ENCODE assay signal across 8 mouse cellular contexts in the genomic region with DNA sequence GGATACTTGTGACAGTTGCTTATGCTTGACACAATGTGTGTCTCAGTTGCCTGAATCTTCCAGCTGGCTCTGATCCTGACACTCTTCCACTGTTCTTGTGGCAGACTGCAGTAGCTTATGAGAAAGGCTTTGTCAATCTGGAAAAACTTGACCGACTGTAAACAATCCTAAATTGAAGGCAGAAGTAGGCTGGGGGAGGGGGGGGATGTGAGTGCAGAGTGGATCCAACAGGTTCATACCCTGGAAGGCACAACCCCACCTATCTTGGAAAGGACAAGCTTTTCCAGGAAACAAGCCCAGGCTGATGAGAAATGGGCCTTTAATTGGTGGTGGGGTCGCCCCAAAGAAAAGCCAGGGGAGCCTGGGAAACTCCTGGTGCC. TPM values are rescaled to one million over a fixed set of nuclear protein-coding genes. Genes with fewer than 3 reads are reported as not detected.
DNase-seq lines count a peak whose midpoint lies in the region; ATAC-seq lines count a peak whose summit lies in the region.

No protein-coding gene starts in this region.

- H3K27me3 ChIP-seq in heart, embryonic 13.5 days (replicated peaks) = peaks cover 18% of the 10 kb centered on the region
- no peaks in the 10 kb centered on the region for H3K27me3 ChIP-seq in limb, embryonic 13.5 days
- H3K27me3 ChIP-seq in neural tube, embryonic 14.5 days (ENCODE audit: control insufficient read depth, insufficient read depth, low read length) = 0 out of 2 replicates have a peak, but pooled peaks cover 4% of the 10 kb centered on the region

- H3K36me3 ChIP-seq in heart, embryonic 13.5 days = peaks cover 13% of the 10 kb centered on the region
- peaks cover 24% of the 10 kb centered on the region for H3K36me3 ChIP-seq in limb, embryonic 13.5 days
- no peaks in the 10 kb centered on the region for H3K36me3 ChIP-seq in neural tube, embryonic 14.5 days (ENCODE audit: control insufficient read depth, insufficient read depth, low read length)

- peak overlapping the region; percentile 87 for H3K9ac ChIP-seq in heart, embryonic 13.5 days
- peak overlapping the region; percentile 87 for H3K9ac ChIP-seq in limb, embryonic 13.5 days
- no peak overlapping the region for H3K9ac ChIP-seq in neural tube, embryonic 14.5 days (replicated peaks; ENCODE audit: low read depth, low read length)

- 31% methylated on average over 2 of the region's 2 CpGs for WGBS in heart, embryonic 13.5 days
- WGBS in limb, embryonic 13.5 days = 0% methylated on average over 1 of the region's 2 CpGs
- WGBS in neural tube, embryonic 14.5 days = 37% methylated on average over 2 of the region's 2 CpGs

- peak overlapping the region; percentile 69 for H3K27ac ChIP-seq in heart, embryonic 13.5 days (replicated peaks)
- peak overlapping the region; percentile 92 for H3K27ac ChIP-seq in limb, embryonic 13.5 days
- H3K27ac ChIP-seq in neural tube, embryonic 14.5 days (ENCODE audit: low read depth, low read length) = no peak overlapping the region; the same call in 1 of the 2 replicates

- H3K4me2 ChIP-seq in heart, embryonic 13.5 days = peak overlapping the region; percentile 90
- peak overlapping the region; percentile 89 for H3K4me2 ChIP-seq in limb, embryonic 13.5 days (replicated peaks)
- peak overlapping the region; percentile 92 for H3K4me2 ChIP-seq in neural tube, embryonic 14.5 days (ENCODE audit: low read depth, low read length)

- no peaks in the 10 kb centered on the region for H3K9me3 ChIP-seq in heart, embryonic 13.5 days
- H3K9me3 ChIP-seq in limb, embryonic 13.5 days = no peaks in the 10 kb centered on the region
- H3K9me3 ChIP-seq in neural tube, embryonic 14.5 days (ENCODE audit: control insufficient read depth, low read length) = no peaks in the 10 kb centered on the region

- DNase-seq in lung, adult 18-20 months = peak; percentile 45 to 75
- no peak for DNase-seq in lung, postnatal 25 days (ENCODE audit: low spot score)
- no peak for DNase-seq in left cerebral cortex, postnatal 14 days (ENCODE audit: low spot score in 2 of 2)
- DNase-seq in right cerebral cortex, postnatal 14 days = no peak
- DNase-seq in thymus, adult 18-20 months = no peak

- intact Hi-C loops in left cerebral cortex, postnatal 14 days (cut with DNase I) = loop anchor here (10.0 kb wide), 1 partner anchor 210 kb away; no protein-coding TSS in a partner anchor

- H3K4me1 ChIP-seq in heart, embryonic 13.5 days = peaks cover 68% of the 10 kb centered on the region
- H3K4me1 ChIP-seq in limb, embryonic 13.5 days = peaks cover 65% of the 10 kb centered on the region
- H3K4me1 ChIP-seq in neural tube, embryonic 14.5 days (ENCODE audit: control insufficient read depth, insufficient read depth, low read length) = peaks cover 16% of the 10 kb centered on the region; the same call in 1 of the 2 replicates

- ATAC-seq in heart, embryonic 13.5 days (ENCODE audit: extremely low read depth, insufficient number of reproducible peaks, low FRiP score, low TSS enrichment) = no peak
- no peak for ATAC-seq in limb, embryonic 13.5 days (ENCODE audit: low FRiP score, low read depth)
- ATAC-seq in neural tube, embryonic 14.5 days (ENCODE audit: low read depth) = no peak

- peak overlapping the region; percentile 62 for H3K4me3 ChIP-seq in heart, embryonic 13.5 days
- peak overlapping the region; percentile 74 for H3K4me3 ChIP-seq in limb, embryonic 13.5 days
- H3K4me3 ChIP-seq in neural tube, embryonic 14.5 days (ENCODE audit: low read depth, low read length) = peak overlapping the region; percentile 39; the same call in 1 of the 2 replicates

RNA-seq across cellular contexts. Expression of a gene that starts 2.6 kb away (rescaled TPM):
- 37.4 and 45.8 TPM in 2 replicates for polyA plus RNA-seq in heart, embryonic 13.5 days (2015; fragmentation: Nextera tagmentation; extraction: Ambion mirVana)
- 113 and 140 TPM in 2 replicates for polyA plus RNA-seq in limb, embryonic 13.5 days (2015; fragmentation: Nextera tagmentation; extraction: Ambion mirVana)
- 17.0 and 30.8 TPM in 2 replicates for polyA plus RNA-seq in neural tube, embryonic 14.5 days (2014; fragmentation: Nextera tagmentation; extraction: Ambion mirVana)
- total RNA-seq in left cerebral cortex, postnatal 14 days (2021) = 10 to 100 TPM; 22.2 TPM

Comparison
In these comparisons a context has a peak if more than half of its experiments do, and no peak if none do; other contexts are left out.
1. DNase-seq: peak in lung, adult 18-20 months (2 of 2); none in lung, postnatal 25 days (single experiment), left cerebral cortex, postnatal 14 days (0 of 2), right cerebral cortex, postnatal 14 days (single experiment) and thymus, adult 18-20 months (0 of 2).
2. Peak in every context shown above with its lines, with median percentiles within 50 percentile points of each other: H3K4me2 ChIP-seq and H3K4me3 ChIP-seq.